Mouse (Mus musculus) spleen, postnatal 10 days (tissue): ENCODE results near the gene F2rl3.

Experiments used
- DNase-seq, 2 experiments: peaks; one replicate each; pipeline ENCODE4 v3.0.0; 2021 to 2022; ENCODE audit warnings: low spot score in 2 of 2

The F2rl3 gene

DNA sequence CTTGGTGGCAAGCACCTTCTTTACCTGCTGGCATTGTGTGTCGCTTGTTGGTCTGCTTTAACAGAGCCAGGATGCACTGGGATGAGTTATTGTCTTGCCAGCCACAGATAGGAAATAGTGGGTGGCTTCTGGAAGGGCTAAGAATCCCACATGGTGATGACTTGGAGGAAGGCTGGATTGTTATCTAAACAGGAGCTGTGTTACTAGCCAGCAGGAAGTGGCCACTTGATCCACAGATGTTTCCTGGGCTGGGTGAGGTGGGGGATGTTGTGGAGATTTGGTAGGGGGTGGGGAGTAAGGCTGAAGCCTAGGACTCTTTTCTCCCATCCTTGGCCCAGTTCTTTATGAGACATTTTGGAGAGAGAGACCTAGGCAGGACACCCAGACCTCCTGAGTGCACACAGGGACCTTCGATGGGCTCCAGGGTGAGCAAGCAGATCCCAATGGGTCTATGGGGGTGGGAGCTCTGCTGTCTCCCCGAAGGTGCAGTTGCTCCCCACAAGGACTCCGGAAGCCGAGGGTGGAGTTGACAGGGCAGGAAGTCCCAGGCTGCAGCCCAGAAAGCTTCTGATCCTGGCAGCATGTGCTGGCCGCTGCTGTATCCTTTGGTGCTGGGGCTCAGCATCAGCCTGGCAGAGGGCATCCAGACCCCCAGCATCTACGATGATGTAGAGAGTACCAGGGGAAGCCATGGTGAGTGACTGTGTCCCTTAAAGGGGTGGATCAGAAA lies at the start of gene F2rl3:
Gene F2rl3, plus strand, starts transcription at position 559 of the 730 bp plus-strand sequence.
- DNase-seq: peak in 1 of 2 experiments; percentile 5

GRCm38 (mm10) chr8:72712569-72712968 lies 49.1 kb upstream of the F2rl3 start:
- DNase-seq: no peak

- no peak for DNase-seq
Observed at GRCm38 (mm10) chr8:72716594-72716993, 45.1 kb upstream of the F2rl3 start.

- DNase-seq: no peak
Observed at GRCm38 (mm10) chr8:72720541-72720940, 41.1 kb upstream of the F2rl3 start.

DNA sequence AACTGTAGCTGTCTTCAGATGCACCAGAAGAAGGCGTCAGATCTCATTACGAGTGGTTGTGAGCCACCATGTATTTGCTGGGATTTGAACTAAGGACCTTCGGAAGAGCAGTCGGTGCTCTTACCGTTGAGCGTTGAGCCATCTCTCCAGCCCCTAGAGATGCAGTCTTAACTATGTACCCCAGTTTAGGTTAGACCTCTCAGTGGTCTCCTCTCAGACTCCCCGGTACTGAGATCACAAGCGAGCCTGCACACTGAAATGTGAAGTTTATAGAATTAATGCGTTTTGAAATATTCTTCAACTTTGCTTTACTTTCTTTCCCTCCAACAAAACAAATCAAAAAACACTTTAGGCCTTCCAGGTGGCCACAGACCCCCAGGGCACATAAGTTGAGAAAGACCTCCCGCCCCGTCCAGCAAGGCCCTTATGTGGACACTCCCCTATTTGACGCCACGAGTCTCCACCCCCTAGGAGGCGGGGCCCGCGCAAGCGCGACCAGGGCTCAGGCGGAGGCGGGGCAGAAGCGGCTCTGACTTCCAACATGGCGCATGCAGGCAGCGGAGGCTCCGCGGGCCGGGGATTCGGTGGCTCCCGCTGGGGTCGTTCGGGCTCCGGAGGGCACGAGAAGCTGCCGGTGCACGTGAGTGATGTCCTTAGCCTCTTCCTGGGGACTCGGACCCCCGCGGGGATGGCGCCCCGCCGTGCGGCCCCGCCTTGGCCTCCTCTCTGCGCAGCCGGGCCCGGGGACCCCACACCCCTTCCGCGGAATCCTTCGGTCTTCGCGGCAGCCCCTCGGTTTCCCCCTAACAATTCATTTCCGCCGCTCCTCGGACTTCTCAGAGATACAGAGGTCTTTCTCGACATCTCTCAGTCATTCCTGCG lies 38.7 kb upstream of the F2rl3 start, which contains the start of gene Sin3b:
Gene Sin3b, plus strand, starts transcription at position 517 of the 882 bp plus-strand sequence.
- peak; percentile 96 to 97 for DNase-seq

DNA sequence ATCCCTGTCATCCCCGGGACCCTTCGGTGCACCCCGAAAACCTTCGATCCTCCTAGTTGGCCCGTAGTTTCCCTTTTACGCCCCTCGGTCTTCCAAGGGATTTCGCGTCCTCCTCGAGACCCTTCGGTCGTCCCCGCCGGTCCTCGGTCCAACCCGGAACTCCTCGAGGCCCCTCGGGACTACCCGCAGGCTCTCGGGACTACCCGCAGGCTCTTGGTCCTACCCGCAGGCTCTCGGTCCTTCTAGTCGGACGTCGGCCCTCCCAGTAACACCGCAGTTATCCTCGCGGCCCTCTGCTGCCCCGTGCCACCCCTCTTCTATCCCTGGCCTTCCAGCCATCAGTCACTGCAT lies 38.1 kb upstream of the F2rl3 start:
- peak in 1 of 2 experiments; percentile 43 for DNase-seq

DNA sequence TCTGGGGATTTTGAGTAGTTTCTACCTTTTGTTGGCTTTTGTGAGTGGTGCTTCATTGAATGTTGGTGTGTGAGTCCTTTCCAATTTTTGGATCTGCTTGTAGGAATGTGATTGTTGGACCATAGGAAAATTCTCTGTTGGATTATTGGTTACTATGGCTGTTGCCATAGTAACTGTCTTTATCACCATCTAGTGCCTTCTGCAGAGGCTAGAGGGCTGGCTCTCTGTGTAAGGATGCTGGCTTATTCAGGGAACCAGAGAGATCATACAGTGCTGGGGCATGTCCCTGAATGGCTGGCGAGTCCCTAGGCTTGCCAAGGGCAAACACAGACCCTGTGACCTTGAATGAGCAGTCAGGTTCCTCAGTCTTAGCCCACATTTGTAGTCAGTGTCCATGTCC lies 33.0 kb upstream of the F2rl3 start:
- DNase-seq: no peak

DNA sequence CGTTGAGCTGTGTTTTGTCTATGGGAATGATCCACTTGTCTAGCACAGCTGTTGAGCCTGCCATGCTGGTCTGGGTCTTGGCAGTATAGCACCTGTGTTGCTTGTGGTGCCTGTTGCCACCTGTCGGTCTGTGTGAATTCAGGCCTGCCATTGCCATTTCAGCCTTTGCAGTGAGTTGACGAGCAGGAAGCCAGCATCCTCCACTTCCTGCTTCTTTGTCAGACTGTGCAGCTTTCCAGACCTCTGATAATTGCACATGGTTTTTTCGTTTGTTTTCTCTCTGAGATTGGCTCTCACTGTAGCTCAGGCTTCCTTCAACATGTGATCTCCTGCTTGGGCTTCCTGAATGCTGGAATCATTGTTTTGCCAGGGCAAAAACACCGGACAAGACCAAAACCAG lies 26.7 kb upstream of the F2rl3 start:
- no peak for DNase-seq

GRCm38 (mm10) chr8:72736868-72737267 lies 24.8 kb upstream of the F2rl3 start:
- DNase-seq: no peak

DNA sequence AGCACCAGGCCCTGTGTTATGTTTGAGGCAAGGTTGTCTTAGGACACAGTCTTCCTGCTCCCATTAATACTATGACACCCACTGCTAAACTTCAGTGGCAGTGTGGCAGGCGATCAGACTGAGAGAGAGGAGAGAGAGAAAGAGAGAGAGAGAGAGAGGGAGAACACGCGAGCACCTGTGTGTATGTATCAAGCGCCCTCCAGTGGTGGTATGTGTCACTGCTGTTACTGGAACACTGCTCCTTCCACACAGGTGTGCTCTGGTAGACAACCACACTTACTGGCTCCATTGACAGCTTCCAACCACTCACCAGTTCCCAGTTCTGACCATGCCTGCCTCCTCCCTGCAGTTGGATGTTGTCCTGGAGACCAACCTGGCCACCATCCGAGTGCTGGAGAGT lies 15.6 kb upstream of the F2rl3 start:
- peak; percentile 34 to 71 for DNase-seq

DNA sequence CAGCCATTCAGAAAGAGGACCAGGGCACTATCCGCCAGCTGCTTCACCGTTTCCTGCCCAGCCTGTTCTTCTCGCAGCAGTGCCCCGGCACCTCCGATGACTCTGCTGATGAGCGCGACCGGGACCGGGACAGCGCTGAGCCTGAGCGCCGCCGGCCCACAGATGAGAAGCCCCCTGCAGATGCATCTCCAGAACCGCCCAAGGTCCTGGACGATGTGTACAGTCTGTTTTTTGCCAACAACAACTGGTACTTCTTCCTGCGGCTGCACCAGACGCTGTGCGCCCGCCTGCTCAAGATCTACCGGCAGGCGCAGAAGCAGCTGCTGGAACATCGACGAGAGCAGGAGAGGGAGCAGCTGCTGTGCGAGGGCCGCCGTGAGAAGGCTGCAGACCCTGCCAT lies 11.8 kb upstream of the F2rl3 start:
- DNase-seq: peak in 1 of 2 experiments; percentile 12

DNA sequence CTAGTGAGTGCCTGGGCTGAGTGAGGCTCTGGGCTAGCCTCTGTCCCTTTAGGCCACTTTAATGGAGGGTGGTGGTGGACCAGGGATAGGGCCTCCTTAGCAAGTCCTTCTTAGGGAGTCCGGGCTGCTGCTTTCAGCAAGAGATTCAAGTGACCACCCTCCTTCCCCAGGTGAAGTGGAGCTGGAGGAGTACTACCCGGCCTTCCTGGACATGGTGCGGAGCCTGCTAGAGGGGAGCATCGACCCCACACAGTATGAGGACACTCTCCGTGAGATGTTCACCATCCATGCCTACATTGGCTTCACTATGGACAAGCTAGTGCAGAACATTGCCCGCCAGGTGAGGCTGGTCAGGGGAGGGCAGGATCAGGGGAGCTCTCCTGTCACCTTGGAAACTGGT lies 11.4 kb upstream of the F2rl3 start:
- DNase-seq: peak in 1 of 2 experiments; percentile 6

- DNase-seq: peak in 1 of 2 experiments; percentile 7
Observed at GRCm38 (mm10) chr8:72751126-72751525, 10.6 kb upstream of the F2rl3 start.

- peak in 1 of 2 experiments; percentile 5 for DNase-seq
Observed at GRCm38 (mm10) chr8:72752289-72752688, 9.4 kb upstream of the F2rl3 start.

- peak in 1 of 2 experiments; percentile 9 for DNase-seq
Observed at GRCm38 (mm10) chr8:72753165-72753564, 8.5 kb upstream of the F2rl3 start.

GRCm38 (mm10) chr8:72753781-72754180 lies 7.9 kb upstream of the F2rl3 start:
- DNase-seq: no peak

DNA sequence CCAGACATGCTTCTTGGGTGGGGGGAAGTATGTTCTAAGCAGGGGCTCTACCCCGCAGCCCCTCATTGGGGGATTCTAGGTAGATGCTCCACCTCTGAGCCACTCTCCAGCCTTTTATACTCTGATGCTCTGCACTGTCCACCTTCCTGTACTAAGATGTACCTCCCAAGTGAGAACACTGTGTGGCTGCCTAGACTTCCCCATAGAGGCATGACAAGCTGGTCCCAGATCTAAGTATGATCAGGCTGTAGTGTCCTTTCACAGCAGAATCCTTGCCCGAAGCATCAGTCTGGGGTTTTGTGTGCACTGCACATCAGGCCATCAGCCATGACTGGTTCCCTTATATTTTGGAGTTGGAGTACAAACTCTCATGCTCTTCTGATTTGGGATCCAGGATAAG lies 5.6 kb upstream of the F2rl3 start:
- DNase-seq: peak in 1 of 2 experiments; percentile 1

- peak in 1 of 2 experiments; percentile 4 for DNase-seq
Observed at GRCm38 (mm10) chr8:72756771-72757390, 4.8 kb upstream of the F2rl3 start.

DNA sequence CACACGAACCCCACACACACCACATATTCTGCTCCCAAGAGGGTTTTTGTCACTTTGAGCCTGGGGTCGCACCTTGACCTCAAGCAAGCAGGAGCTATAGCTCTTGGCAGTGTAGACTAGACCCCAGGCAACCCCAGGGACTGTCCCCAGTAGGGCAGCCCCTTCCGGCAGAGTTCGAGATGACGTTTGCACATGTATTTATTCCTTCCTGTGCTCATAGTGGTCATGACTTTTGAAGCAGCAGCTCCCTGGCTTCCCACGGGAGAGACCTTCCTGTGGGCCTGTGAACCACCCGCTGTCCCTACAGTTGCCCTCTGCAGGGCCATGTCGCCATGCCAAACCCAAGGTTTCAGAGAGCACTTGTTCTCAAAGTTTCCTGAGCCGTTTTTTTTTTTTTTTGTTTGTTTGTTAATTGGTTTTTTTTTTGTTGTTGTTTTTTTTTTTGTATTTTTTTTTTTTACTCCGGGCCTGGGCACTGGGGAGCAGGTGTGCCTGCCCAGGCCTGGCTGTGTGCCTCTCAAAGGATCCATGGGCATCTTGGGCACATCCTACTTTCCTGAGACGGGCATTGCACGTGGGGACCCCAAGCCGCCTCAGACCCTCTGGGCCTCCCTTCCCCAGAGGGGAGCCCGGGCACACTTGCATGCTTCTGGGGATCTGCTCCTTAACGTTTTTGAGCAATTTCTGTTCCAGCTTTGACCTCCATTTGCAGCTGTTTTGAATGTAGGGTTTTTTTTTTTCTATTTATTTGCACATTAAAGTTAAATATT lies 4.1 kb upstream of the F2rl3 start:
- peak in 1 of 2 experiments; percentile 1 for DNase-seq

GRCm38 (mm10) chr8:72758310-72758709 lies 3.4 kb upstream of the F2rl3 start:
- DNase-seq: peak in 1 of 2 experiments; percentile 1

DNA sequence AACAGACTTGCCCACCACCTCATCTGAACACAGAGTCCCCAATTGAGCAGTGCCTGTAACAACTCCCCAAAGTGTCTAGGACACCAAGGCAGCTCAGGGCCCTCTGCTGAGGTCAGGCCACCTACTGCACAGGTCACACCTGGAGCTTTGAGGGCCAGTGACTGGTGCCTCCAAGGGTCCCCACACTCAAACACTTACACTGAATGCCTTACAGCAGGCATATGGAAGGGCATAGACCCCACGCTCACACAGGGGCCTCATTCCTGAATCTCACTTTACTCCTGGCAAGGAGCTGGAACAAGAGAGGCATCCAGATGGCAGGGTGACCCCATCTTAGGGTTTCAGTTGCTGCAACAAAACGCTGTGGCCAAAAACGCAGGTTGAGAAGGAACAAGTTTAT lies 1.5 kb upstream of the F2rl3 start:
- no peak for DNase-seq
